Mouse (Mus musculus): ENCODE measurements around the gene Atxn7l1. TPM values are rescaled to one million over a fixed set of nuclear protein-coding genes. Genes with fewer than 3 reads are reported as not detected.
"Not testable (repeated sequence)": the region's sequence is repeated elsewhere in the genome, so short reads cannot be mapped to it uniquely, and the experiment has no call there.

Gene Atxn7l1
- total RNA-seq, 2 experiments from 2014 or later, result 56.3 to 64.5 TPM

DNA sequence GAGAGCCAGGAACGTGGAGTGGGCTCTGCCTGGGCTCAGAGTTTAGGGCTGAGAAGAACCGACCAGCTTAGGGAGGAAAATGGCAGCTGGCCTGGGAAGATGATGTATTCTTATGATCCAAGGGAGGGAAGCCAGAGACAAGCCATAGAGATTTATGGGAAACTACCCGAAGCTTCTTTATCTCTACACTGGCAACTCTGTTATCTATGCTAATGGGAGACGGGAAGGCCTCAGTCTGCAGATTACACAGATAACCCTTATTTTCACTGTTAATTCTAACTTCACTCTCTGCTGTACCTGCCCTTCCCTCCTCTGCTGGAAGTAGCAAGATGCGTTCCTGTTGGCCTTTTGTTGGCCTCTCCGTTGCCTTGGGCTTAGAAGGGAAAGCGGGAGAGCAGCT, 5.6 kb downstream of the Atxn7l1 start:
- DNase-seq, result no peak

DNA sequence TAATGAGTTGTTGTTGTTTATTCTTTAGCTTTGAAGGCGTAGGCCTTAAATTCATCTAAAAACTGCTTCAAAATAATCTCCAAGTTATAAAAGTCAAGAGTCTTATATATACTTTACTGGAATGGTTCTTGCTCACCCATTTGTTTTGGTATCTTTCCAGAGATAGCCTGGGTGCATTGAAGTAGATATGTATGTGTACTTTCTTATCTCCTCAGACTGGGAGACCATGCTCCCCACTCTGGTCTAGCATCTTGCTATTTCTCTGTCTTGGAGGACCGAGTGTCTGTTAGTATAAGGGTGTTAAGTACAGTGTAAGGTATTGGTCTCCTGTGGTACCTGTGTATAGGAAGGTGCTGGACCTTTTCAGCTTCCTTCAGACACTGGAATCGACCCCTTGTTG, 6.4 kb downstream of the Atxn7l1 start:
- DNase-seq, result no peak

DNA sequence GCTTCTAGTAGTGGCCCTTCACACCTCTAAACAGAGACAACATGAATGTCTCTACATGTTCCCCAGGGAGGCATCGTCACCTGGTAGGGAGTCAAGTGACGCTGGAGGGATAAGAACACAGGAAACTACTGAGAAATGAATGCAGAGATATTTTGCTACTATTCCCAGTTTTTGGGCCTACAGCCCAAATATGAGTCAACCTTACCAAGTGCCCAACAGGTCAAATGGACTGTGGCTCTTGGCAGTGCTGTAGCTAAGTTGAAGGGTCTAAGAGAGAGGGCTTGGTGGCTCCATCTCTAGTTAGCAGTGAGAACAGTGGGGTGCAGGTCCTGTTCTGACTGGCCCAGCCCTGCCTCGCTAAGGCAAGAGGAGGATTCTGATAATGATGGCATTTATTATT, 7.2 kb downstream of the Atxn7l1 start:
- DNase-seq, result no peak

DNA sequence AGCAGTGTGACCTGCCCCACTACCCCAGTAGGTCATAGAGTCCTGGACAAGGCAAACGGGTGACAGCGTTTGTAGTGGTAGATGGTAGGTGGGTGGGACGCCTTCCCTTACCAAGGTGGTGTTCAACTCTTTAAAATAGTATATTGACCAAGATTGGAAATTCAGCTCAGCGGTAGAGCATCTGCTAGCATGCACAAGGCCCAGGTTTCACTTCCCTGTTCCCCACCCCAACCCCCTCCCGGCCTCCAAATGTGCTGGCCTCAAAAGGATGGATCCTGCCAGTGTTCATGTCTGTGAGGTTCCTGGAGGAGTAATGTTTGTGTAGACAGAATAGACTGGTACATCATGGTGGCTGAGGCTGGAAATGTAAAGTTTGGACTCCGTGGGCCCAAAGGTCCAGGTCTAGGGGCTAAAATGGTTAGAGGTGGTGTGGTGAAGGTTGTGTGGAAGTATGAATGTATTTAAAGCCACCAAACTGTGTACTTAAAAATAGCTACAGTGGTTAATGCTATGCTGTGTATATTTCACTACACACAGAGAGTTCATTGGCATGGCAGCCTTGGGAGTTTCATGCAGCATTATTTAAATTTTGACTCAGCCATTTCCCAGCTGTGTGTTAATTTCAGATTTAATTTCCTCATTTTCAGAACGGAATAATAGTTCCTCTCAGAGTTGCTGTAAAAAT, 9.0 kb downstream of the Atxn7l1 start:
- DNase-seq, result no peak

DNA sequence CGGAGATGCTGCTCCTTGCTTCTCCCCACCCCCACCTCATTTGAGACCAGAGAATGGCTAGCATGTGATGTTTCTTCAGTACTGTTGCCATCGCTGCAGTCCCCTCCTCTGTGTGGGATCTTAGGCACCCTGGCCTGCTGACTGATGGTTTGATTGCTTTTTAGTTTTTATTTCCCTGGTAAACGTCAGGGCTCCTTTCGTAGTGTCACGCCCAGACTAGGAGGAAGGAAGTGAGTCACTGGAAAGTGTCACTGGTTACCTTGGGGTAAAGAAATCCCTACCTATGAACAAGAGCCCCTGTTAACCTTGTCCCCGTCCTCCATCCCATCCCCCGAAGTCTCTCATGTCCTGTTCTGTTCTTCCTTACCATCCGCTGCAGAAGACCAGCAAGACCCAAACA, 10.8 kb downstream of the Atxn7l1 start:
- no peak for DNase-seq

DNA sequence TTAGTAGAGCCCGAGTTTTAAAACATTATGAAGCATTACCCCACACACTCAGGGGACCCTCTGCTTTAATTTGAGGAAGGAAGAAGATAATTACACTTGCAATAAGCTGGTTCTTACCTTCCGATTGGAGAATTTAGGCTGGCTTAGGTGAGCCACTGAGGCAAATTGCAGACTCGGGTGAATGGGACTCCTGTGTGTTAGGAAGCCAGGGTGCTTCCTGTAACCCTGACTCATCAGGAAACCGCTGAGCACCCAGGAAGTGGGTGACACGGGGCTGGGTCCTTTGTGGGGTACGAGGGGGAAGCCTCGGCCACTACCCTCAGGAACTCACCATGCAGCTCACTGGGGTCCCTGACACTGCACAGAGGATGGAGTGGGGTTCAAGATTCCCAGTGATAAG, 12.9 kb downstream of the Atxn7l1 start:
- DNase-seq, result no peak

DNA sequence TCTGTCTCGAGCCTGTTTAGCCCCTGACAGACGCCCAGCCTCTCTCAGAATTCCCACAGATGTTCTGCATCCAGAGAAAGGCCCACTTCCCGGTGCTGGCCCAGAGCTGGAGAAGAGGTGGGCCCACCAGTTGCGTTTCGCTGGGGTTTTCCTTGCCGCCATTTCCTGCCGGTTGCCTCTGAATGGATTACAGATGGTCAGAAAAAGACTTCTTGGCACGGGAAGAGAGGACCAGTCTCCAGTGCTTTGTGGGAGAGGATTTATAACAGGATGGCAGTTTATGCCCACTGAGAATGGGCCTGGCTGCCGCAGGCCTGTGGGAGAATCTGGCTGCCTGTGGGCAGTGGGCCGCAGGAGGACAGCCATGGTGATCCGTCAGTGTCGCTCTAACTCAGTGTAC, 15.0 kb downstream of the Atxn7l1 start:
- no peak for DNase-seq

DNA sequence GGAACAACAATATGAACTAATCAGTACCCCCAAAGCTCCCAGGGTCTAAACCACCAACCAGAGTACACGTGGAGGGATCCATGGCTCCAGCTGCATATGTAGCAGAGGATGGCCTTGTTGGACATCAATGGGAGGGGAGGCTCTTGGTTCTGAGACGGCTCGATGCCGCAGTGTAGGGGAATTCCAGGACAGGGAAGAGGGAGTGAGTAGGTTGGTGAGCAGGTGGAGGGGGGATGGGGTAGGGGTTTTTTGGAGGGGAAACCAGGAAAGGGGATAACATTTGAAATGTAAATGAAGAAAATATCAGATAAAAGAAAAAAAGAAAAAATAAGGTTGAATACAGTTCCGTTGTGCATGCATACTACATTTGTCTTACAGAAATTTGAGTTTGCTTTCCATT, 16.5 kb downstream of the Atxn7l1 start:
- DNase-seq, result not testable (repeated sequence)

DNA sequence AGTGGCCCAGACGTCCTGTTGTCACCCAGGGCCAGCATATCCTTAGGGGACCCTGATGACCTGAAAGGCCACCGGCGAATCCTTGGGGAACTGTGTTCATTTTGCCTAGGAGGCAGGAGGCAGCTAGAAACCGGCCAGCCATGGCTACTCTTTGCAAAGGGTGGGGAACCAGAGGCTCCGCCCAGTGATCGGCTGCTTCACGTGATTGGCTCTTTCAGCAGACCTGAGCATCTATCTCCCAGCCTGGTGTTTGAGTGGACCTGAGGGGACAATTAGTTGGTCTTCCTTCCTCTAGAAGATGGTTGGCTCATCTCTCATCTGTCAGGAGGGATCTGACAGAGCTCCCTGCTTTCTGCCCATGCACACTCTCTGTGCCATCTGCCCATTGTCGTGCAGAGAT, 19.2 kb downstream of the Atxn7l1 start:
- DNase-seq, result no peak

DNA sequence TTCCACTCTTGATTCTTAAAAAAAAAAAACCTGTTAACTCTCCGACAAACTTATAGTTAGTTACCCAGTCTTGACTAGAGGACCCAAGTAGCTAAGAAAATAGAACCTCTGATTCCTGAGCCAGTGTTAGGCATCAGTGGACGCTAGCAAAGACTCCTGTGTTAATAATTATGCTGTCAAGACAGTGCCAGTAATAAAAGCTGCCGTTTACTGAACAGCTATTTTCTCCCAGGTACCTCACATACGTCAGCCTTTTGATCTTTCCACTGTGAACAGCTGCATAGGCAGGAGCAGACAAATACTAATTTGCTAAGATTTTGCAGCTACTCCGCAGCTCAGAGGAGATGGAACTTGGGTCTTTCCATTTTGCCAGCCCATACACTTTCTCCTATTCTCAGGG, 20.1 kb downstream of the Atxn7l1 start:
- DNase-seq, result no peak

DNA sequence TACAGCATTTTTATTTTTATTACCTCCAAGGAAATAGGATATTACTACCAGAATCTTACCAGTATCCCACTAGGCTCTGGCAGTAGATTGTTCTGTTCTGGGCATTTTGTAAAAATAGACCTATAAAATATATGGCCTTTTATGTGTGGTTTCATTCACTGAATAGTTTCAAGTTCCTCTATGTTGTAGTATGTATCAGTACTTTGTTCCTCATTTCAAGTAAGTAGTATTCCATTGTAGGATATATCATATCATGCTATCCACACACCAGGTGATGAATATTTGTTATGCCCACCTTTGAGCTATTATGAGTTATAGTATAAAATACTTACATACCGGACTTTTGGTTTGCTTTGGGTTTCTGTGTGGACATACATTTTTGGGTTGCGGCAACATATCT, 21.0 kb downstream of the Atxn7l1 start:
- DNase-seq, result no peak

DNA sequence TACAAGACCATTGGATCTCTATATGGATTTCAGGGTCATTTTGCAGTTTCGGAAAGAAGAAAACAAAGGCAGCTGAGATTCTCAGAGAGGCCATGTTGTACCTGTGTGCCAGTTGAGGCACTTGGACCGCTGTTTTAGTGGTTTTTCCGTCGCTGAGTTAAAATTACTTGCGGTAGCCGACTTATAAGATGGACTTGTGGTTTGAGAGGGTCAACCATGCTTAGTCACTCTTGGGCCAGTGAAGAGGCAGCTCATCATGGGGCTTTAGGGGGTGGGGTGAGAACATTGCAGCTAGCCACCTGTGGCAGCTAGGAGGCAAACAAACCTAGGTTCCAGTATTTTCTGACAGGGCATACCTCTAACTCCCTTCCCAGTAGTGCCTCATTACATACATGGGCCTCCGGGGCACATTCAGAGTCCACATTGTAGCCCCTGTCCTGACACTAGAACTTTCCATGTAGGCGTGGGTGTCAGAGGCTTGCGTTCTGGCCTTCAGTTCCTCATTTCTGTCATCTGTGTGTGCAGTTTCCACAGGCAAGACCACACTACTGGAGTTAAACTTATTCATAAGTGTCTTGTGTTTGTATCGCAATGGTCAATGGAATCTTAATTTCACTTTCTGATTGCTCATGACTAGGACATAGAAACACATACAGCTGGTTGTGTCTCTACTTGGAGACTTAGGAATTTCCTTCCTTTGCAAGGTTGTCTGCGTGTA, 22.4 kb downstream of the Atxn7l1 start:
- DNase-seq, result no peak

DNA sequence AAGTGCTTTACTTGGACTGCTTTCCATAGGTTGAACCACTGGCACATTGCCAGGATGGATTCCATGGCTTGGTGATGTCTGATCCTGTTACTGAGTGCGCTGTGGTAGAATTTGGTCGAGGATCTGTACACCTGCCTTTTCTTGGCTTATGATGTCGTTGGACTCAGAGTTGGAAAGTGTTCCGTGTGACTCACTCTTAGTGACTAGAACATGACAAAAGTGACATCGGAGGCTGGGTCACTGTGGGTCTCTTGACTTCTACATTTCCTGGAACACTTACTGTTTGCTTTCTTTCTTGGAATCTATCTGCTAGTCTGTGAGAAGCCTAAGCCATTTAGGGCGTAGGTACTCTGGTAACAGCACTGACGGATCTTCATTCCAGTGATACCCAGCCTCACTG, 23.3 kb downstream of the Atxn7l1 start:
- DNase-seq, result no peak

DNA sequence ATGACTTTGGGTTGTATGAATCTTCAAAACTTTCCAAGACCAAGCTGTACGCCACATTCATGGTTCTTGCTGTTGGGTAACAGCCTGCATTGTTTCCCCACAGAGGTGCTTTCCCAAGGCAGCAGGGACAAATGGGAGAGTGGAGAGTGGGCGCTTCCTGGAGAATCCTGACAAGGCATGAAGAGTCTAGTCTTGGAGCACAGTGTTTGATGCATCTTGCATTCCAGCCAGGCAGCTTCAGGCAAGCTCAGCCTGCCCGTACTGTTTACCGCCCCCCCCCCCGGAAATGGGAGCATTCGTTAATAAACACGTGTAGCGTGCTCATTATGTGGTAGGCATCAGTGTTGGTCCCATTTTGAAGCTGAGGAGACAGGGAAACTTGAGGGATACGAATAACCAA, 25.4 kb downstream of the Atxn7l1 start:
- no peak for DNase-seq

DNA sequence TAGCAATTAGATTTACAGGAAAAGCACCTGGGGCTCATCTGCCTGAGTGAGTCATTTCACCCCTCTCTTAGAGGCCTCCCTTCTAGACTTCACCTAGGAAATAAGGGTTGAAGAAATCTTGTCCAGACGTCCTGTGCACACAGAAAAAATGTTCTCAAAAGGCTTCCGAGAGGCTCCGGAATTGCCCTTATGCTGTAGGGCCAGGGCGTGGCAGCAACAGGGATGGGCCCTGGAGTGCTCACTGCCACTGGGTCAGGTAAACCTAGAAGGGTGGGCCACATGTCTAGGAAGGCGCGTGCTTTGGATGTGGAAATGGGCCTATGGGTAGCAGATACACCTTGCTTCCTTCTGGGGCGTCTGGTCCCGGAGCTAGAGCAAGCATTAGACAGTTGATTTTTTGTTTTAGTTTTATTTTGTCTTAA, 26.2 kb downstream of the Atxn7l1 start:
- no peak for DNase-seq

DNA sequence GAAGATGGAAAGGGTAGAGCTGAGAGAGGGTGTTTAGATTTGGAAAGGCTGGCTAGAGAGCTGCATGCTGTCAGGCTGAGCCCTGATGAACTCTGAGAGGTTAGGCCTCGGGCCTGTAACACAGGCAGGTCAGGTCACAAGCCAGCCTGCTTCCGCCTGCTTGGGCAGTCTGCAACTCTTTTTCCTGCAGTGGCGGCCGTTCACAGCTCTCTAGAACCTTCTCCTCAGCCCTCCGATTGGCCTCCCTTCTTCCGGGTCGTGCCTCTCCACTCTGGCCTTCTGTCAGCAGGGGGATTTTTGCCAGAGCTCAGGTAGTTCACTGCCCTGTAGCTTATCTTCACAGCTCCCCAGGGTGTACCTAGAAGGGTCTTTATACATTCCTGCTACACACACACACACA, 26.7 kb downstream of the Atxn7l1 start:
- no peak for DNase-seq

DNA sequence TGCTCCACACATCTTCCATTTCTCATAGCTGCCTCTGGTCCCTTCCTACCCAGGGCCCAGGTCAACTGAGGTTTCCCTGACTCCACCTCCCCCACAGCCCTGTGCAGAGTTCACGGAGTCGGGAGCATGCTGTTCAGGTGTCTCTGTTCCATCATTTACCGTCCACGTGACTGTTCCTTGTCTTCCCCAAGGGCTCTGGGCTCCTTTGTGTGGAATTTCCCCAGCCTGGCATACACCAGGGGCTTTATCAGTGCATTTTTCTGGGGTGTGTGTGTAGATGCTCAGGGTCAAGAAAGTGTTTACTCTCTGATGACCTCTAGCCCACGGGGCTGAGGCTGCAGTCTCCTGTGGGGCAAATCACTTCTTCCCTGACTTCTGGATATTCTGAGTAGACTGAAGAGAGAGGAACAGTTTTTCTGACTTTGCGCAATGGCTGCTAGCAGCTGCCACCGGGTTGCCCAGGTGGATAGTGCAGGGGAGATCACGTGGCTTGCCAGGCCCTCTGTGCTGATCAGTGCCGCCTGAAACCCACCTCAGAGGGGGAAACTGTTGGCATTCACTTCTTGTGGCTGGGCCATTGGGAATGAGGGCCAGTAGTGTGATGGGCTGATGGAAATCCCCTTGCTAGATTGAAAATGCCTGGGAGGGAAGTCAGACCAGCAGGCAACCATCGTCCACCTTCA, 27.3 kb downstream of the Atxn7l1 start:
- DNase-seq, result no peak

DNA sequence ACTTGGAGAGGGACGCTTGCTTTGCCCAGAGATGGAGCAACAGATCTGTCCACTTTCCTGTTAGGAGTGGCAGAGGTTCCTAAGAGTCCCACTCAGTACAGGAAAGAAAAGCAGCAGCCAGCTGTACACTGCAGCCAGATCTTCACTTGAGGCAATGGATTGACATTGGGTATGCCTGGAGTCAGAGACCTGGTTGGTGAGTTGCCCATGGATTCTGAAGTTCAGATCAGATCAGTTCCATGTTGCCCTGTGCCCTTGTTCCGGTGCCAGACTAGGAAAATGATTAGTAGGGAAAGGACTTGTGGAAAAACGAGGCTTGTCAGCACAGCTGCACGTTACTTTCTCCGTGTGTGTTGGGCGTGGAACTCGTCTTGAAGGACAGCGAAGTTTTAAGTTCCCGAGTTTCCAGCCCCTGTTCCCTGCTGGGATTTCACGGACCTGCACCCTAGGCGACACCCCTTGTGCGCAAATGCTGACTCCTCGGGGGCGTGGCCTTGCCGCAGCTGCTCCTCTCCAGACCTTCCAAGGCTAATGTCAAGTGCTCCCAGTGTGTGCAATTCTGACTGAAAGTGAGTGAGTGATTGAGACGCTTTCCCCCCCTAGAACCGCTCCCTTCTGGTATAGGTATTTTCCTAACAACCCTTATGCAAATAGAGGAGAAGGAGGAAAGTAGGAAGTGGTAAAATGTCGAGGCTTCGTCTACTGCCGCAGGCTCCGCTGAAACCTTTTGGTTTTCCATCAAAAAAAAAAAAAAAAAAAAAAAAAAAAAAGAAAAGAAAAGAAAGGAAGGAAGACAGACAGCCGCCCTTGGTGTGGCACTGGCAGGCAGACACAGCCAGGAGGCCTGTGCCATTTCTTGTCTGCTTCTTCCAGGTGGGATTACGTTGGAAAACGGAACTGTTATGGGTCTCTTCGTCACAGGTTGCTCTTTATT, 28.4 kb downstream of the Atxn7l1 start:
- DNase-seq, result no peak

DNA sequence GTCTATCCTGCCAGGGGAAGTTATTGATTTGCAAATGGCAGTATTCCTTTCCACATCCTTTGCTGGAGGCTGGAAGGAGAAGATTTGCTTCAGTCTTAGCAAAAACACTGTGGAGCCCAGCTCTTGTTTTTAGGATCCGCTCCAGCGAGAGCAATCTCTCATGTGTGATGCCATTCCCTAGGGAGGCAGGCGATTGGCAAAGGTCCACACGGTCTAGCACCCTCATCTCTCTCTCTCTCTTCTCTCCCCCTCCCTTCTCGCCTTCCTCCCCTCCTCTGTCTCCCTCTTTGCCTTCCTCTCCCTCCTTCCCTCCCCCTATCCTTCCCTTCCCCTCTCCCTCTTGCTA, 29.0 kb downstream of the Atxn7l1 start:
- DNase-seq, result no peak

DNA sequence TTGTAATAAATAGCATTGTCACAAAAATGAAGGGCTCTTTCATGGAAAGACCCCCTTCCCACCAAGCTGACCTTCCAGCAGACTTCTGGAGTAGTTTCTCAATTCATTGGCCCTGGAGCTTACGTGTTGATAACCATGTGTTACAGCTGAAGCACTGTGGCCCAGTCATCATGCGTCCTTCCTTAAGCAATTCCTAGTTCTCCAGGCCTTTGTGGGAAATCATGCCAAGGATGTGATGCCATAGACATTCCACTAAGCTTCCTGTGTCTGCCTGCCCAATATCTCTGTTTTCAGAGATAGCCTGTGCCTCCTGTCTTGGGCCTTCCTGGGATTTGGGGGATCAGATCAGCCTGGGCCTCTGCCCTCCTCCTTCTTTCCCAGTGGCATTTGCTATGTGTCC, 32.9 kb downstream of the Atxn7l1 start:
- no peak for DNase-seq

DNA sequence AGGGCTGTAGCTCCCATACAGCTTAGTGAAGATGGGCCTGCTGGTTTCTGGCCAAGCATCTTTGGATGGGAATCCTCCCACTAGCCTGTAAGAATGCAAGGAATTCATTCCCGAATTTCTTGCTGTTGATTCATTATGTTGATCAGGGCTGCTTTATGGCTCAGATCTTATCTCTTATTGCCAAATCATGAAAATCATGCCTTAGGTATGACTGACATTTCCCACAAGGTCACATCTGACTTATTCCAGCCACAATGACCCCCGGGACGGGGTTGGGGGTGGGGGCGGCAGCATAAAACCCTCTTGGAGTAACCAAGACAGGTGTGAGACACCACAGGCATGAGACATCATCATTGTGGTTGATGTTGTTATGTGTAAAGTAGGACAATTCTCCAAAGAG, 34.4 kb downstream of the Atxn7l1 start:
- DNase-seq, result no peak

DNA sequence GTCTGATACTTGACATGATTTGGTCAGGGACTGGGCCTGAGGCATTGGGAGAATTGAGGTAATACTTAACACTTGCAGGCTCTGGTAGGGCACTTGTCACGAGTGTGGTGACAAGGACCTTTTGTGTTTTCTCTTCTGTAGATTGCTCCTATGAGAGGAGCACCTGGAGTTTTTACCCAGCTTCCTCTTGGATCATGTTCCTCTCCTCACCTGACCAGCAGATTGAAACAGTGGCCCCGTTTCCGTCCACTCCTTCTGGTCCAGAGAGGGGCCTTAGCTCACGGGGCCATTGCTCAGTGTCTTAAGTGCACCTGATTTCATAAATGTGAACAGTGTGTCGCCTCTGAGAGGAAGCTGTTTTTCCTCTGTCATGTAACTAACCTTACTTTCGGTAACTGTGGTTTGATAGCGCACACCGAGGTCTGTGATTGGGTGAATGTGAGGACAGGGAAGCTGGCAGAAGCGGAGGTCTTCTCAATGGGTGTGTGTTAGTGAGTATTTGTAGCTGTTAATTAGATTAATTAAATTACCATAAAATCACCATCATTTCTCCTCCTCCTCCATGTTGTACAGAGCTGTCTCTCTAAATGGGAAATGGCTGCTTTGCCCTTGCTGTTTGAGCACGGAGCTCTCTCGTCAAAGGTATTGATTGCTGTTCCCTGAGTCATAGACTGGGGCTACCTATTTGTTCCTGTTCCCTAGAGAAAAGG, 35.1 kb downstream of the Atxn7l1 start:
- no peak for DNase-seq
